Mouse (Mus musculus) CH12F3 (cell line): ENCODE results near the gene Akap1.
"Not testable (repeated sequence)": the region's sequence is repeated elsewhere in the genome, so short reads cannot be mapped to it uniquely, and the experiment has no call there.

Experiments
- in situ Hi-C: fragments of 300-500 bp; cut with MboI; formaldehyde crosslinking; loops from 2 replicates; pipeline ENCODE4 v1.14.3; 2020; ENCODE audit warnings: low sequenced_read_pairs

Akap1 gene

DNA sequence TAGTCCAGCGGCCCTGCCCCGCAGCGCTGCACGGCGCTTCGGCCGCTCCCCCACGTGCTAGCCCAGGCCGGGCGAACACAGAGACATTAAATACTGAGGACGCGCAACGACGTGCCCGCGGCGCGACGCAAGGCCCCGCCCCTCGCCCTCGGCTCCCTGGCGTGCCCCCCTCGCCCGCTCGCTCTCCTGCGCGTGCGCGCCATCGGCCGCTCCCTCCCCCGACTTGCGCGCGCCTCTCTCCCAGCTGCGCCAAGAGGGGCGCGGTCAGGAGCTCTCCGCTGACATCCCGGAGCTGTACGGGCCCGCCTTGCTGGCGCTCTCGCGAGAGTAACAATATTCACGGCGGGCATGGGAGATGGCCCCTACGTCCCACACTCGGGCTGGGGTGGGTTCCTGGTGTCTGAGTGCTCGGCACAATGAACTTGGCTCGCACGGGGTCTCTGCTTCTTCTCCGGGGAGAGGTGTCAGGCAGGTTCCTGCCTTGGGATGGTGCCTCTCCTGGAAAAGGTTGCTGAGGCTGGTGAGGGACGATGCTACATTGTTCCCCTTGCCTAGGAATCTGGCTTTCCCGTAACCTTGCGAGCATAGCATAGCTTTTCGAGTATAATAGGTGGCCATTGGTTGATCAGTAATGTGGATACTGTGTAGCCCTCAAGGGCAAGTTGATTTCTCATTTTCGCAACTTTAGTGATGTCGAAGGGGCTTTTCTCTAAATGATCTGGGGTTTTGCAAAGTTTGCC lies at the start of gene Akap1:
TSS of gene Akap1 (minus strand) at position 129 of the 740 bp plus-strand sequence.
- in situ Hi-C loops = no loop called here

DNA sequence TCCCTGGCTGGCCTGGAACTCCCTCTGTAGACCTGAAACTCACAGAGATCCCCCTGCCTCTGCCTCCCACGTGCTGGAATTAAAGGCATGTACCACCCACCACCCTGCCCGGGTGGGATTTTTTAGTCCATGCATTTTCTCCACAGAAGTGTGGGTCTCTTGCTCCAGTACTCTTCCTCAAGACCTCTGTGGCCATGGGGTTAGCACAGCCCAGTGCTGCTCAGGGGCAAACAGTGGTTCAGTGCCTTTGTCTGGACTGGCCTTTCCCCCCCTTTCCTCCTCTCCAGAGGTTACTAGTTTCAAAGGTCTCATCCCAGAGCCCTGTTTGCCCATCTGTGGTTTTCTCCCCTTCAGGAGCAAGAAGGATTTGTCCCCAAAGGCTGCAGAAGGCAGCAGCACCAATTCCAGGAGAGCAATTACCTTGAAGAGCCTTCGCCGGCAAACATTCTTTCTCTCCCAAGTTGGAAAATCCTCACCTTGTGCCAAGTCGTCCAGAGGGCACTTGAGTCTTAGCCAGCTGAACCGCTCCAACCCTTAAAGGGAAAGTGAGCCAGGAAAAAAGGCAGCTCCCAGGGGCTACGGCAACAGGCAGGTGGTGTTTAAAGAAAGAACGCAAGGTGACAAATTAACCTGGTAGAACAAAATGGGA lies 45.1 kb upstream of the Akap1 start:
- in situ Hi-C loops = no loop called here

DNA sequence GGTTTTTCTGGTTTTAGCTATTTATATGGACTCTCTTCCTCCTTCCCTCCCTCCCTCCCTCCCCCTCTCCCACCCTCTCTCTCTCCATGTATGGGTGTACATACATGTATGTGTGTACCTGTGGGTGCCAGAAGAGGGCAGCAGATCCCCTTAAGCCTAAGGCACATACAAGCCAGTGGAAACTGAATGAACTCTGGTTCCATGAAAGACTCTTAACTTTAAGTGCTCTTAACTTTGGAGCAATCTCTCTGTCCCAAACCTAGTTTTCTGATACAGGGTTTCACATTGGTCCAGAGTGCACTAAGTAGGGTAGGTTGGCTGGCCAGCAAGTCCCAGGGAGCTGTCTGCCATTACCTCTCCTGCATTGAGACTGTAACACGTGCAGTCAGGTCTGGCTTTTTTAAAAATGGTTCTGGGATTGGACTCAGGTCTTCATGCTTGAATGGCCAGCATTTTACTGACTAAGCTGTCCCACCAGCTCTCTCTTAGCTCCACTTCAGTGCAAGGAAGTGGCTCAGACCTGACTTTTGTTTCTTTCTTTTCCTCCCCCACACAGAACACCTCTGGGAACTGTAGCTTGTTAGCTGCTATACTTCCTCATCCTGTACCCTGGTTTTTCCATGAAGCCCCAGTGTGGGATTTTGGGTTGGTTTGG lies 44.3 kb upstream of the Akap1 start:
- in situ Hi-C loops = no loop called here

DNA sequence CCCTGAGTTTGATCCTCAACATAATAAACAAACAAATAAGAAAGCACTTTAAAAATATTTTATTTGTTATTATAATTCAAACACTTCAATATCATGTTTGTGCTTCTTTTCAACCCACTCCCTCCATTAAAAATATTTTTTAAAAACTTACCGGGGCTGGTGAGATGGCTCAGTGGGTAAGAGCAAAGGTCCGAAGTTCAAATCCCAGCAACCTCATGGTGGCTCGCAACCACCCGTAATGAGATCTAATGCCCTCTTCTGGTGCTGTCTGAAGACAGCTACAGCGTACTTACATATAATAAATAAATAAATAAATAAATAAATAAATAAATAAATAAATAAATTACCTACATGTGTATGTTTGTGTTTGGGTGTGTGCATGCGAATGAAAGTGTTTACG lies 43.5 kb upstream of the Akap1 start:
- in situ Hi-C loops = no loop called here

DNA sequence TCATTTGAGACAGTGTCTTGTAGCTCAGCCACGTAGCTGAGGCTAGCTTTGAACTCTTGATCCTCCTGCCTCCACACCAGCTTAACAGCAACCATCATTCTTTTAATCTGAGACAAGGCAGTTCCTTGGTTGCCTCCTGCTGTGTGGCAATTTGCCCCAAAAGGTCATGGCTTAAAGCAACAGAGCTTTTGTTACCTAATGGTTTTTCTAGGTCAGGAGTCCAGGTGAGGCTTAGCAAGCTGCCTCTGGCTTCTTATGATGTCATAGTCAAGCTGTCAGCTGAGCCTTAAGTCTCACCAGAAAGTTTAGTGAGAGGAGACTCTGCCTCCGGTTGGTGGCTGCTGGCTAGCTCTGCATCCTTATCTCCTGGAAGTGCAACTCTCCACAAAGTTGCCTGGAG lies 41.2 kb upstream of the Akap1 start:
- in situ Hi-C loops = no loop called here

DNA sequence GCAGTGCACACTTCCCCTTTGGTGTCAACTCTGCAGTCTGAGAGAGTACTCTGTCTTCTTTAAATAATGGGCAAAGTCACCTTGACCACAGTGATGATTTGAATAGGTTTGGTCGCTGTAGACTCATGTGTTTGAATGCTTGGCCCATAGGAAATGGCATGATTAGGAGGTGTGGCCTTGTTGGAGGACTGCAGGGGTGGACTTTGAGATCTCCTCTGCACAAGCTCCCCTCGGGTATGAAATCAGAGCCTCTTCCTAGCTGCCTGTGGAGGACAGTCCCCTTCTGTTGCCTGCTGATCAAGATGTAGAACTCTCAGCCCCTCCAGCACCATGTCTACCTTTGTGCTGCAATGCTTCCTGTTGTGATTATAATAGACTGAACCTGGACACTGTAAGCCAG lies 39.7 kb upstream of the Akap1 start:
- in situ Hi-C loops = no loop called here

DNA sequence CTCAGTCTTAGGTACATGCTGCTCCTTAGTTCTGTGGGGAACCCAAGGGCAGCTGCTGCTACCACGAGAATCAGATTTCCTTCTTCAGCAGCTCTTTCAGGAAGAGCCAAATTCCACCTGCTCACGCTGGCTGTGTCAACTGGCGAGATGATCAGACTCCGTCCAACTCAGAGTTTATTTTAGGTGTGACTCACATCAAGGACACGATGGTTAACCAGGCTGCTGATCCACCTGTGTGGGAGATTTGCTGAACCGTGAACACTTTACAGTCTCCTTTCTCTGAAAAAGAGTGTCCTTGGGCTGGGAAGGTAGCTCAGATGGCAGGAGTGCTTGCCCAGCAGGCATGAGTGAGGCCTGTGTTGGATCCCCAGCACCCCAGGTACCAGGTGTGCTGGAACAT lies 38.4 kb upstream of the Akap1 start:
- in situ Hi-C loops = no loop called here

DNA sequence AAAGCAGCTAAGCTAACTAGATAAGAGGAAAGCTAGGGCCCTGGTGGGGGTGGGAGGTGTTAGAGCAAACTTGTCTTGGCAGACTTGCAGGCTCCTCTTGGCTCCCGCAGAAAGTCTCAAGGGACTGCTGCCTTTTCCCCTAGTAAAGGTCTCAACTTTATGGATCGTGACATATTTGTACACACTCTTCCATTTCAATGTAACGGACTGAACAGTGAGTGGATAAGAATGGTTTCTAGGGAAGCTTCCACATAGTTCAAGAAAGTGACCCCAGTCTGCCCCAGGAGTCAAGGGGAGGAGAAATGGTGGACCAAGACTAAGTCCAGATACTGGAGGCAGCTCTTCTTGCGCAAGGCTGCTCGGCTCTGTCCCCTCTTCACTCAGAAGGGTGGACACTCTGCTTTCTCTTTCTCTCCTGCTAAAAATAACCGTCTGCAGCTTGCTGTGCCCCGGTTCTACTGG lies 37.0 kb upstream of the Akap1 start:
- in situ Hi-C loops = no loop called here

DNA sequence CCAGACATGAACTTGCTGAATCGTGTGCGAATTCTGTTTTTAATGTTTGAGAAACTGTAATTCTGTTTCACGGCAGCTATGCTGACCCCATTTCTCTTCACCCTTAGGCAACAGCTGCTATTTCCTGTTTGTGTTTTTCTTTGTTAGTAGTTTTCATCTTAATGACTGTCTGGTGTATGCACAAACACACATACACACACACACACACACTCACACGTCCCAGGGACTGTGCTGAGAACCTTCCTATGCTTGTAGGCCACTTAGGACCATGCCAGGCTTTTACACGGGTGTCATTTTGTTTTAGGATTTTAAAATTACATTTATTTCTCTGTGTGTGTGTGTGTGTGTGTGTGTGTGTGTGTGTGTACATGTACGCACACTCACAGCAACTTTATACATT lies 35.2 kb upstream of the Akap1 start:
- in situ Hi-C loops = no loop called here

DNA sequence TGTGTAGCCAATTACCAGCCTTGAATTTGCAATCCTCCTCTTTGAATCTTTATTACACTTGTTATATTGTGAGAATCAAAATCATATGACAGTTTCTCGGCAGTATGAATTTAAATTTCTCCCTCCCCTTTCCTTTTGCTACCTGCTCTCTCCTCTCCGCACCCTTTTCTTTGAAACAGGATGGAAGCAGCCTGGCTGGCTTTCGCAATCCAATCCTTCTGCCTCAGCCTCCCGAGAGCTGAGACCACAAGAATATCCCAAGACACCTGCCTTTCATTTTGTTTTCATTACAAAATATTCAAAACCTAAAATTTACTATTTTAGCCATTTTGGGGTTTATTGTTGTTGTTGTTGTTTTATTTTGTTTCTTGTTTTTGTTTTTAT lies 34.0 kb upstream of the Akap1 start:
- in situ Hi-C loops = no loop called here

DNA sequence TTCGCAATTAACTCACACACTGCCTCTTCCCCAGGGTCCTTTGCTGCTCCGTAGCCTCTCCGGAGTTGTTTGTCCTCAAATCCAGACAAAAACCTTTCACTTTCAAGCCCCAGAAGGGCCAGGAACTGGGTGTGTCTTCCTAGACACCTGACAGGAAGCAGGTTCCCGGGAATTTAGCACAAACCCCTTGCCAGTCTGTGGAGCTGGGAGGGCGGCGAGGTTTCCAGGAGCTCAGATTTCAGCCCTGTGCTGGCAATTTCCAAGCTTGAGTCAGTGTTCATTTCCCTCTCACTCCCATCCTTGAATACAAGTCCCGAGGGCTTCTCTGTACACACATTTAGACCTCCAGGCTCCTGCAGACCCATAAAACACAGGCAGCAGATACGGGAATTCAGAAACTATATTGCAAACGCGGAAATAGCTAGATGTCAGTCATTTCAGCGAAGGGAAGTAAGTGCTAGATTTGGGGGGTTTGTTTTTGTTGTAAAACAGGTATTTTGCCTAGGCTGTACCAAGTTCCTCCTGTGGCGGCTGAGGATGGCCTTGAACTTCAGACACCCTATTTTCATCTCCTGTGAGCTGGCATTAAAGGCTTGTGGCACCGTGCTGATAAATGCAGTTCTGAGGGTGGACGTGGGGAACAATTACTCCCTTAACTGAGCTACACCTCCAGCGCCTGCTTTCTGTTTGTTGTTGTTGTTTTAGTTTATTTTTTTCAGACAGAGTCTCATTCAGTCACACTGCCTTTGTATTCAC lies 33.4 kb upstream of the Akap1 start:
- in situ Hi-C loops = no loop called here

DNA sequence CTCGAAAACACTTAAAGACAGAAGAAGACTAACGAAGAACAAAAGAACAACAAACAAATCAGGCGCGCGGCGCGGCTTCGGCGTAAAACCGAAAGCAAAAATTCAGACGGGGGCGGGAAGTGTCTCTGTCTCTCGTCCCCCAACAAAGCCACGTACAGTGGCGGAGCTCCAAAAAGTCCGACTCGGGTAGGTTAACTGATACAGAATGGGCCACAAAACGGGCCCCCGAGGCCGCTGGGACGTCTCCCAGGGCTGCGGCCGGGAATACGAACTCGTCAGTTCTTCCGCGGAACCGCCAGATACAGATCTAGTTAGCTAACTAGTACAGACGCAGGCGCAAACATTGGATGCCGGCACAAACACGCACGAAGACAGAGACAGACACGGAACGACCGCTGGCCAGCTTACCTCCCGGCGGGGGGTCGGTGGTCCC lies 31.4 kb upstream of the Akap1 start:
- in situ Hi-C loops = not testable (repeated sequence)

DNA sequence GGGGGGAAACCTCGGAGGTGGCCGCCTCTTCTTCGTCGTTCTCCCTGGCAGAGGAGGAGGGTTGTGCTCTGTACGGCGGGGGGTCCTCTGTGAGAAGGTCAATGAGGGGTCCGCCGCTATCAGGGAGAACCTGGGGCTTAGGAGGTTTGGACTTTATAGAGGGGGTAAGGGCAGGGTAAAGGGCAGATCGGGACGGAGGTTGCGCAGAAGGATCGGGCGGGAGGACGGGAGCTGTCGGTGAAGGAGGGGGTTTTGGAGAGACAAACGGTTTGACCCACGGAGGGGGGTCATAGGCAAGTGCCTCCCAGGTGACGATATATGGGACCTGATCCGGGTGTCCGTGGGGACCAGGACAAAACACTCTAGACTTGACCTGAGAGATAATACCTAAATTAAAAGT lies 30.8 kb upstream of the Akap1 start:
- in situ Hi-C loops = not testable (repeated sequence)

DNA sequence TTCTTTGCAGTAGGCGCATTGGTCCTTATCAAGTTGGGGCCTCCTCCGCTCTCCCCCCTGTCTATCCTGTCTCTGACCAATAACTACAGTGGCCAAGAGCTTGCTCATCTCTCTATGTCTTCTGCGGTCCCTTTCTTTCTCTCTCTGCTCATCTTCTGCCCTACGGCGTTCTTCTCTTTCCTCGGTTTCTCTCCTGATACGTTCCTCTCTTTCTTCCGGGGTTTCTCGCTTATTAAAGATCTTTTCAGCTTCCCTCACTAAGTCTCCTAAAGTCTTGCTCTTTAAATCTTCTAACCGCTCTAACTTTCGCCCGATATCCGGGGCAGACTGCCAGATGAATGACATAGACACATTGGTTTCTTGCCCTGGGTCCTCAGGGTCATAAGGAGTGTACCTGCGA lies 29.9 kb upstream of the Akap1 start:
- in situ Hi-C loops = not testable (repeated sequence)

DNA sequence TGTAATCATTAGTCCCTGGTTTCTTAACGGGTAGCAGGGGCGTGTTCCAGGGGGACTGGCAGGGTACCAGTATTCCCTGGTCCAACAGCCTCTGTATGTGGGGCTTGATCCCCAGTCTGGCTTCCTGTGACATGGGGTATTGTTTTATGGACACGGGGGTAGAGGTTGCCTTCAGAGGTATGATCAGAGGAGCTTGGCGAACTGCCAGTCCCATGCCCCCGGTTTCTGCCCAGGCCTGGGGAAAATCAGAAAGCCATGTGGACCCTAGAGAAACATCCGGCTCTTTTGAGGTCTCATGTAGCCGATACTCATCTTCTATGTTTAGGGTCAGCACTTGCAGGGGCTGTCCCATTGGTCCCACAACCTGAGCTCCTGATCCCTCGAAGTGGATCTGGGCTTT lies 29.1 kb upstream of the Akap1 start:
- in situ Hi-C loops = not testable (repeated sequence)

DNA sequence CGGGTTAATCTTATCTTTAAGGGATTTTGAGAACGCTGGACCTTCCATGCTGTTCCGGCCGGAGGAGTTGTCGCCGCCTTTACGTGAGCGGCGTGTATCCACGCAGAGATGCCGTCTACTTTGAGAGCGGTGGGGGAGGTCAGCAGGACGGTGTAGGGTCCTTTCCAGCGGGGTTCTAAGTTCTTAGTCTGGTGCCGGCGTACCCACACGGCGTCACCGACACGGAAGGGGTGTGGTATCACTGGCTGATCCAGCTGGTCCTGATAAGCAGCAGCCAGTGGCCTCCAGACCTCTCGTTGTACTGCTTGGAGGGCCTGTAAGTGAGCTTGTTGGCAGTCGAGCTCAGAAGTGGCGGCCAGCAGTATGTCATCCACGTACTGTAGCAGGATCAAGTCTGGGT lies 28.4 kb upstream of the Akap1 start:
- in situ Hi-C loops = not testable (repeated sequence)

DNA sequence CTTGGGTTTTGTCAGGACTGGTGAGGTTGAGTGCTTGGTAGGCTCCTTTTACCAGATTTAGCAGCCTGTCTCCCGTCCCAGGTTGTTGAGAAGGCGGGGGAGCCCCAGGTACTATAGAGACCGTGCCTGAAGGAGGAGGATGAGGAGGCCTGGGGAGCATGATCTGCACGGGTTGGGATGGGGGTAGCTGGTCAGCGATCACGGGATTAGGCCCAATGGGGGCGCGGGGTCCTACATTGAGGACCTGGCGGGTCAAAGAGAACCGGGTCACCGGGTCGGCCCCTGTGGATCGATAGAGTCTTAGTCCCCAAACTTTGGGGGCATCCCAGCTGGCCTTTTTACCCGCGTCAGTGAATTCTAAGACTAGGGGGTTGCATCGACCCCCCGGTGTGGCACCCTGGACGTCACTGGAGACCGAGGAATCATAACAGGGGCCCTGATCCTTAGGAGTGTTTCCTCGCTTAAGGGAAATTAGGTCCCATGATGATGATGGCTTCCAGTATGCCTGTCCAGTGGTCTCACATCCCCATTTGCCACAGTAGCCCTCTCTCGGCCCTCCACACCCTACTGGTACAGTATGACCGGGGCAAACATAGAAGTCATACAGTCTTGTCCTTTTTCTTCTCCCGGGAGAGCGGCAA lies 27.7 kb upstream of the Akap1 start:
- in situ Hi-C loops = not testable (repeated sequence)

DNA sequence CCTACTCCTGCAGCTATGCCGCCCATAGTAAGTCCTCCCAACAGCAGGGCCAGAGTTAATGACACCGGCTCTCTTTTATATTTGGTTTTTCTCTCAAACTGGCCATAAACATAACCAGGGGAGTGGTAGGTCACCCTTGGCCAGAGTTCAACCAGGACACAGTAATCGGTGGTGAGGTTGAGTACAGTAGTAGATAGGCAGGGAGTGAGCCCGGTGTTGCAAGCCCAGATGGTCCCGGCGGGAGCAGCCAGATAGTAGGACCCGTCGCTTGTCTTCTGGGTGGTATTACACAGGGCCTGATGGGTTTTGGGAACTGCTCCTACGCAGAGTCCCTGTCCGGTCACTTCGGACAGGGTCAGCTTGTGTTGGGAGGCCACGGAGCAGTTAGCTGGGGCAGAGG lies 27.1 kb upstream of the Akap1 start:
- in situ Hi-C loops = not testable (repeated sequence)

DNA sequence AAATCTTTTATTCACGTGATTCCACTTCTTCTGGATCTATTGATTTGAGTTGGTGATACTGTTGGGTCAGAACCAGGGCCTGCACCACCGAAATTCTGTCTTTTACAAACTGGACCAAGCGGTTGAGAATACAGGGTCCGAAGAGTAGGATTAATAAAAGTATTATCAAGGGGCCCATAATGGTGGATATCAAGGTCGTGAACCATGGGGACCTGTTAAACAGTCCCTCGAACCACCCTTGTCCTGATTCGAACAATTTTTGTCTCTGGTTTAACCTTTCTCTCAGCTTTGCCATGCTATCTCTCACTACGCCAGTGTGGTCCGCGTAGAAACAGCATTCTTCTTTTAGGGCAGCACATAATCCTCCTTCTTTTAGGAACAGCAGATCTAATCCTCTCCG lies 26.5 kb upstream of the Akap1 start:
- in situ Hi-C loops = not testable (repeated sequence)

DNA sequence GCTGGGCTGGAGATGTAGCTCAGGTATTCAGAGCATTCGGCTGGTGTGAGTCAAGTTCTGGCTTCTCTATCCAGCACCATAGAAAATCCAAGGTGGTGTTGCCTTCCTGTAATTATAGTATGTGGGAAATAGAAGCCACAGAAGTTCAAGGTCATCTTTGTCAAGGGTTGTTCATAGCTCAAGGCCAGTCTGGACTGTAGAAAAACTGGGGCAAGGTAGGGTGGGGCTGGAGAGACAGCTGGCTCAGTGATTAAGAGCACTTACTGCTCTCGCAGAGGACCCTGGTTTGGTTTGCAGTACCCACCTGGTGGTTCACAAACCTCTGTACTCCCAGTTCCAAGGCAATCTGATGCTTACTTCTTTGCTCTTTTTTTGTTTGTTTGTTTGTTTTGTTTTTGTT lies 24.6 kb upstream of the Akap1 start:
- in situ Hi-C loops = no loop called here
